Mouse (Mus musculus) testis, adult 2 months (tissue): ENCODE results near the gene AI661453. TPM values are rescaled to one million over a fixed set of nuclear protein-coding genes. Genes with fewer than 3 reads are reported as not detected.

ENCODE experiments used
- H3K27ac ChIP-seq: fragments of 200-500 bp; 2 replicates; pipeline ENCODE4 v1.5.1; 2012; ENCODE audit warnings: low read depth, low read length; ENCODE audit not compliant: control insufficient read depth, insufficient read depth
- H3K27me3 ChIP-seq: fragments of 200-500 bp; 2 replicates; pipeline ENCODE4 v1.6.1; 2012; ENCODE audit warnings: mild to moderate bottlenecking, low read length, moderate library complexity; ENCODE audit not compliant: control insufficient read depth, insufficient read depth
- H3K36me3 ChIP-seq: fragments of 200-500 bp; 2 replicates; pipeline ENCODE4 v1.6.1; 2012; ENCODE audit warnings: mild to moderate bottlenecking, low read length; ENCODE audit not compliant: control insufficient read depth, insufficient read depth
- H3K4me1 ChIP-seq: fragments of 200-500 bp; 2 replicates; pipeline ENCODE4 v1.6.1; 2012; ENCODE audit warnings: low read length; ENCODE audit not compliant: control insufficient read depth, insufficient read depth
- H3K4me3 ChIP-seq: fragments of 200-500 bp; 2 replicates; pipeline ENCODE4 v1.5.1; 2012; ENCODE audit warnings: low read depth, mild to moderate bottlenecking, low read length, moderate library complexity, mixed read lengths; ENCODE audit not compliant: control insufficient read depth
- CTCF ChIP-seq: fragments of 200-500 bp; IDR thresholded peaks from 2 replicates; pipeline ENCODE4 v1.5.1; 2012; ENCODE audit warnings: low read depth, mild to moderate bottlenecking, inconsistent platforms, low read length, moderate library complexity; ENCODE audit not compliant: control insufficient read depth, insufficient read depth, insufficient replicate concordance
- POLR2A ChIP-seq: fragments of 200-500 bp; IDR thresholded peaks from 2 replicates; pipeline ENCODE4 v1.6.1; 2012; ENCODE audit warnings: low read depth, mild to moderate bottlenecking, inconsistent platforms, low read length, moderate library complexity; ENCODE audit not compliant: control insufficient read depth
- polyA plus RNA-seq: library from polyadenylated mRNA; depleted of rRNA; stranded (reverse); fragments of >200 nt; gene quantifications from 2 replicates; pipeline ENCODE4 v1.2.3, GENCODE M21; 2012

AI661453 gene
- polyA plus RNA-seq, 1 experiment = 0.53 TPM

DNA sequence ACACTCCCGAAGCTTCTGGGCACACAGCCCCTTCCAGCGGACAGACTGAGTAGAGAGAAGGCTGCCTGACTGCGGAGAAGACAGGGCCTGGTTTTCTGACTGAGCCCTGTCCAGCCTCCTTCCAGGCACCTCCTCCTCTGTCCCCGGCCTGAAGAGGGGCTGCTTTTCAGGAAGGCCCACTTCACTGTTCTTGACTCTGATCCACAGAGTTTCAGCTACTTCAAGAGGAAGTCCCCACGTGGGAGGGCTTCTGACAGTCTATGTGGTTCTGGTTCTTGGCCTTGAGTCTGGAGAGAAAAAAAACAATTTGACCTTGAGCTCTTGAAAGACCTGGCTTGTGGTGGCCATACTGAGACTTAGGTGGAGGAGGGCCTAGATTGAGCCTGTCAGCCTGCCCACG is 7.7 kb downstream of the AI661453 start:
- no peaks in the 10 kb centered on the region for H3K36me3 ChIP-seq
- no peak overlapping the region for H3K4me3 ChIP-seq
- no peak overlapping the region for H3K27ac ChIP-seq
- TF ChIP-seq POLR2A = no peak
- TF ChIP-seq CTCF = no peak
- H3K4me1 ChIP-seq = no peaks in the 10 kb centered on the region; the same call in 1 of the 2 replicates
- H3K27me3 ChIP-seq = no peaks in the 10 kb centered on the region

DNA sequence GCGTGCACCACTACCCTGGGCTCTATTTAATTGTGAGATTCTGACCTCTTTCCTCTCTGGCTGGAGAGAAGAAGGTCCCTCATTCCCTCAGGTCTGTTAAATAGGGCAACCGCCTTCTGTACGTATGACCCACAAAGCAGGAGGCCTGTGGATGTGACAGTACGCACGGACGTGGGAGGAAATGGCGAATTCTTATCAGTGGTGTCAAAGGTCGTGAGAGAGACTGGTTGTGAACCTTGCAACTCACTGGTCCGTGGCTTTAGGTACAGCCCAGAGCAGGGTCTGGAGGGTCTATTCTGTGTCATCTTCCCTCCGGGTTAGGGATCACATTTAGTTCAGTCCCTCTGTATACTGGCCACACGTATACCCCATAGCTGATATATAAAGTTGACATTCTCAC is 9.1 kb downstream of the AI661453 start:
- H3K27ac ChIP-seq = no peak overlapping the region
- no peaks in the 10 kb centered on the region for H3K36me3 ChIP-seq
- no peaks in the 10 kb centered on the region for H3K27me3 ChIP-seq
- H3K4me1 ChIP-seq = no peaks in the 10 kb centered on the region; the same call in 1 of the 2 replicates
- no peak overlapping the region for H3K4me3 ChIP-seq
- TF ChIP-seq CTCF (no peak), POLR2A (no peak)

DNA sequence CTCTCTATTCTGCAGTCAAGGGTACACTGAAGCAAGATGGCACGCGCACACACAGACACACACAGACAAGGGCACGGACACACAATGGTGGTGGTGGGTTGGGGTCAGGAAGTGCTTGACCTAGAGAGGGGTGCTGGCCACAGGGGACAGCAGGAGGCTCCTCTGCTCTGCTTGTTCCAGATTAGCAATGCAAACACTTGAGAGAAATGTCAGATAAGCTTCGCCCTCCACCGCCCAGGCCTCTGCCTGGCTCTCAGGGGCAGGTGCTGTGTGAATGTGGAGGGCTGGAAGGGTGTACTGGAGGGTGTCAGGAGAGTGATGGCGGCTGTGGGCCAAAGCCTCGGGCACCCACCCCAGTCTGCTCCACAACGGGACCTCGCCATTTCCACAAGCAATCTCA is 9.6 kb downstream of the AI661453 start:
- H3K4me3 ChIP-seq = peak overlapping the region; percentile 61
- TF ChIP-seq POLR2A = no peak
- H3K36me3 ChIP-seq = no peaks in the 10 kb centered on the region
- no peaks in the 10 kb centered on the region; the same call in 1 of the 2 replicates for H3K4me1 ChIP-seq
- H3K27ac ChIP-seq = no peak overlapping the region
- no peaks in the 10 kb centered on the region for H3K27me3 ChIP-seq

DNA sequence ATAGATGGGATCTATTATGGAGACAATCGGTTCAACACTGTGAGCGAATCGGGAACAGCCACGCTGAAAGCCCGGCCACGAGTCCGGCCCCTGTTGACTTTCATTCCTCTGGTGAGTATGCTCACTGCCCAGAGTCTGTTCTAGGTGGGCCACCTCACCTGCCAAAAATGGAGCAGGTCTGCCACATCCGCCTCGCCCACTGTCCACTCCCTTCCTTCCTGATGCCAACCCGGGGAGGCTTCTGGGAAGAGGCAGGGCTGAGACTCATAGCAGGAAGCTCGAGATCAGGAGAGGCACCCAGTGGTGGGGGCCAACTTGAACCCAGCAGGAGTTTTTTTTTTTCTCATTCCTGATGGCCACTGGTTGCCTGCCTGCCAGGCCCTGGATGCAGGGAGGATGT is 10.1 kb downstream of the AI661453 start:
- Histone ChIP-seq H3K27ac (no peak overlapping the region), H3K36me3 (no peaks in the 10 kb centered on the region), H3K4me3 (peak overlapping the region; percentile 61), H3K27me3 (no peaks in the 10 kb centered on the region), H3K4me1 (no peaks in the 10 kb centered on the region; the same call in 1 of the 2 replicates)
- TF ChIP-seq POLR2A (no peak), CTCF (no peak)

DNA sequence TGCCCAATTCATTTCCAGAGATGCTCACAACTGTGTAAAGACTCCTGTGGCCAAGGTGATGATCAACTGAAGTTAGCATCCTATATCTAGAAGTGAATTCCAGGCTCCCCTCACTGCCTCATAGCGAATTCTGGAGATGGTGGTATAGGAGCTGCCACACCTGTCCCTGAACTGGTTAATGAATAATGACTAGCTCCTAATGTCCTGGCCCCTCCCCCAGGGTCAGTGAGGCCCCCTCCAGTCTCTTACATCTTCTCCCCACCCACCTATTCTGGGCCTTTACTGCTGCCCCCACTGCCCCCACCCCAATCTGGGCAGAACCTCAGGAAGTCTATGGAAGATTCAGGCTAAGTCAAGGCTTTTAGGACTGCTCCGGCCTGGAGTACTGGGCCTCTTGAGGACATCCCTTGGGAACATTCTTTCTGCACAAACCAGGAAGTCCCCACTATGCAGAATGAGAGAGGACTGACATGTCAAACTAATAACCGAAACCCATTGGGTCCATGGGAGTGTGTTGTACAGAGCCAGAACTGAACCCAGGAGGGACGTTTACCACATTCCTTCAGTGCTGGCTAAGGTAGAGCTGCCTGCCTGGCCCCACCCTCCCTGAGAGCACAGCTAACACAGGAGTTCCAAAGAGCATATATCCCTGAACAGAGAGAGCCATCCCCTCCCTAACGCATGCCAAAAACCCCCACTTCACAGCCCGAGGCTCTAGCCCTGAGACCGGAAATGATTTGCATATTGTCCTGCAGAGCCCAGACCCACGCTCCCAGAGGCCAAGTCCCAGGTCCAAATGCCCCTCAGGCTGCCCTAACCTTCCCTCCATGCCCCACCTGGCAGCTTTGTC is 12.3 kb downstream of the AI661453 start:
- Histone ChIP-seq H3K27ac (no peak overlapping the region), H3K4me3 (no peak overlapping the region), H3K4me1 (no peaks in the 10 kb centered on the region; the same call in 1 of the 2 replicates), H3K27me3 (no peaks in the 10 kb centered on the region), H3K36me3 (no peaks in the 10 kb centered on the region)
- no peak for TF ChIP-seq CTCF
- TF ChIP-seq POLR2A = no peak

DNA sequence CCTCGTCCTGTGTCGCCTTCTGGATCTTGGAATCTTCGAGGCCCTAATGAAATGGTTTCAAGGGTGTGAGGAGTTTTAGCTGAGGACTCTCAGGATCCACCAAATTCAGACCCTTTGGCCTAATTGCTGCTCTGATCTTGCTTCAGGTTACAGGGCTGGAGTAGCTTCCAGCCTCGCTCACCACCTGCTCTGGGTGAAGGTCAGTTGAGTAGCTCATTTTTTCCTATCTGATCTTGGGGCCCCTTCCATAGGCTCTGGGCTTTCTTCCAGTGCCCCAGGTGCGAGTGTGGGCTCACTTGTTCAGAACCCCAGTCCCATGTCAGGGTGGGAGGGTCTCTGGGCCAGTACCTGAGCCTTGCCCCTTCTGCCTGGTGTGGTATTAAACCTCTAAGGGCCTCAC is 13.0 kb downstream of the AI661453 start:
- Histone ChIP-seq H3K27ac (no peak overlapping the region), H3K36me3 (no peaks in the 10 kb centered on the region), H3K27me3 (no peaks in the 10 kb centered on the region), H3K4me3 (no peak overlapping the region), H3K4me1 (no peaks in the 10 kb centered on the region; the same call in 1 of the 2 replicates)
- TF ChIP-seq CTCF (no peak), POLR2A (no peak)

DNA sequence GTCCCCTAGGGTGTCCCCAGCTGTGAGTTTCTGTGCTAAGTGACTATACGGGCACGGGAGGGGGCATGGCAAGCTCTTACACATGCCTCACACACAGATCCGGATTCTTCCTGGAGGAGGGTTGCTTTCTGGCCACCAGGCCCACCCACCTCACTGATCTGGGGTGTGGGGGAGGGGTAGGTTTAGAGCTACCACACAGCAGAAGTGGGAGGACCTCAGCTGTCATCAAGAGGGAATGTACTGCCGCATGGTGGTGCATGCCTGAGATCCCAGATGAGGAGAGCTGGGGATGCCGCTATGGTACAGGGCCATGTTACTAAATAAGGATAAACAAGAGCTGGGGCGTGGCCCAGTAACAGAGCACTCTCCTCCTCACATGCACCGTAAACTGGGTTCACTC is 13.8 kb downstream of the AI661453 start:
- no peak overlapping the region for H3K27ac ChIP-seq
- no peaks in the 10 kb centered on the region; the same call in 1 of the 2 replicates for H3K4me1 ChIP-seq
- no peaks in the 10 kb centered on the region for H3K27me3 ChIP-seq
- H3K36me3 ChIP-seq = no peaks in the 10 kb centered on the region
- TF ChIP-seq POLR2A (no peak), CTCF (no peak)
- H3K4me3 ChIP-seq = no peak overlapping the region
